Mouse (Mus musculus) kidney, postnatal 4 days (tissue): ENCODE measurements at regions not wholly inside any gene's neighbourhood (a gene's known extent, or its start where the extent isn't known, plus 50 kb on each side); places are given as distances from the start of the nearest gene placed in this dataset.

Source experiments
- DNase-seq, 2 experiments: peaks; one replicate each; pipeline ENCODE4 v3.0.0; 2021; ENCODE audit warnings: mixed read lengths in 2 of 2

GRCm38 (mm10) chrX:10984894-10985293 lies 270.1 kb downstream of the Mid1ip1 start:
- no peak for DNase-seq

- no peak for DNase-seq
Observed at GRCm38 (mm10) chrX:10991871-10992210, 277.0 kb downstream of the Mid1ip1 start.

DNA sequence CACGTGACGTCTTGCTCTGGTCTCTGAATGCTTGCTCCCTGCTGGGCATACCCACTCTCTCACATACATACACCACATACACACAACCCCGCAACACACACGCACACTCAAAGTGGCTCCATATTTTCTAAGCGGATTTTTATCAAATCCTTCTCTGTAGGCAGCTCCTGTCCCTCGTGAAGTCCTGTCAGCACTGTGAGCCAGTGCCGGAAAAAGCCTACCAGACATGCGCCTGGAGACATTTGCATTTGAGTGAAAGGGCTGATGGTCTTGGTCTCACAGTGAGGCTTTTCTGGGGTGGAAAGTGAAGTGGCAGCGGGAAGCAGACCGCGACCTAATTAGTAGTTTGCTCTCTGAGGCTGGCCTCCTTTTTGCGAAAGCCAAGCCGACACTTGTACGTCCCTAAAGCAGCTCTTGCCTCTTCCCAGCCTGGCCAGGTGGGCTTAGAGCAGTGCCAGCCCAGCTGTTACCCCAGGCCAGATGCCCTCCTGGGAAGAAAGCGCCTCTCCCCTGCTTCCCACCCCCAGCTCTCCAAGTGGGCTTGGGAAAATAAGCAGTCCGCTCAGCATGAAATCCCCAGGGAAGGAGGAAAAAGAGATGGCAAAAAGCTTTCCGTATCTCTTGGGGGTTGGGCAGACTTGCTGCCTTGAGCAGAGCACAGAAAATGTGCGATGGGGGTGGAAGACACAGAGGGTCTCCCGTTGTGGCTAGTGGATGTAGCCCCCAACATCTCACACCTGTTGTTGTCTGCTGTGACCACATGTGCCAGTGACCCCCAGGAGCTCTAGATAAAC lies 277.6 kb downstream of the Mid1ip1 start:
- peak; percentile 19 to 33 for DNase-seq

DNA sequence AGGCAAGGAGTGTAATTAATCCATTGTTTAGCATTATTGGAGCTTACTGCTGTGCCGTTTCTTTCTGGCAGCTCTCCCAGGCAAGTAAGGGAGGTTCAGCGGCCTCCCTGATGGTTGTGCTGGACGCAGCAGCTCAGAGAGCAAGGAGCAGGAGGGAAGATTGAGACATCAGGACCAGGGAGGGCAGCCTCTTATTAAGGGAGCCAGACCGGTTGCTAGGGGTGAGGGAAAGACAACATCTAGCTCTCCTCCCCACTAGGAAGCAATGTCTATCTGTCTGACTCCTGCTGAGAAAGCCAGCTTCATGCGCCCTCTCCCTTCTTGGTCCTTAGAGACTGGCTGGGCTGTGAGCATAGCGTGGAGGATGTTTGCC lies 278.2 kb downstream of the Mid1ip1 start:
- peak; percentile 29 to 31 for DNase-seq

DNA sequence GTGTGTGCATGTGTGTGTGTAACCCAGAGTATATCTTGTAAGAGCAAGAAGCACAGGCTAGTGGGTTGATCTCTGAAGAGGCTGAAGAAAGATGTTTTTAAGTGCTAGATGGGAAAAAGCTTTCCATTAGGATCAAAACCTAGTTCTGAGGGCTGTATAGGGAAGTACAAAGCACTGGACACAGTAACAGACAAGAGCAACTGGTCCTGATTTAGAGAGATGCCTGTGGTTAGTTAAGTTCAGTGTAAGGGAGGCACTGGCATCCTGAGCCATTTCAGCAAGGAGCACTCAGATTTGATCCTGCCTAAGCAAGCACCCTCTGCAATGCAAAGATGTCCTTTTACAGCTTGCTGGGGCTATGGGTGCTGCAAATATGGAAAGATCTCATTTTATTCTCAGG lies 280.1 kb downstream of the Mid1ip1 start:
- no peak for DNase-seq

GRCm38 (mm10) chrX:11001180-11001579 lies 286.4 kb downstream of the Mid1ip1 start:
- DNase-seq, result peak in 1 of 2 experiments; percentile 21

DNA sequence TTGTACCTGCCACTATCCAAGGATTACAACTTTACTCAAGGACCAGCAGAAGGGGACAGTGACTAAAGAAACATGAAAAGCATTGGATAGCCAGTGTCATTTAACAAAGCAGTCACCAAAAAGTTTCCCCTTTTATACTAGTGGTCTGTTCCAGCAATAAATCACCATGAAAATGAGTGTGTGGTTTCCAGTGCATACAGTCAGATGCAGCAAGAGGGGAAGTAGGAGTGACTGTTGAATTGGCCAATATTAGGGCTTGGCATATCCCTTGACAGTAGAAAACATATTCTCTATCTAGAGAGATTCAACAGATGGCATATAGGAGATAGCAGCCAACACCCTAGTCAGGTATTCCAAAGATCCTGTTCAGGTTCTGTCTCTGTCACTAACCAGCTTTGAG lies 259.8 kb upstream of the H2al1a start:
- DNase-seq, result no peak

DNA sequence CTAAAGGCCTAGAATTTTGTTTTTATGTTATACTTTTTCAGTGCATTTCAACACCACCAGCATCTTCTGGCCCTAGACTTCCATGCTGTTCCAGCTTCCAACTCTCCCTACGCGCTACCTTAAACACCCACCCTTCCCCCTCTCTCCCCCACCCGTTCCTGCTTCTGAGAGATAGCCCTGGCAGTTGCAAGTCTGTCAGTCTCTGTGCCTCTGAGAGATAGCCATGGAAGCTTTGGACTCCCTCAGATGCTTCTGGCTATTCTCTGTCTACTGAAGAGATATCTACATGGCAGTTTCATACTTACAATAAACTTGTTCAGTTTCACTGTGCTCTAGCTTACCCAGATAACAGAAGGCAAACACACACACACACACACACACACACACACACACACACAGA lies 252.3 kb upstream of the H2al1a start:
- no peak for DNase-seq

DNA sequence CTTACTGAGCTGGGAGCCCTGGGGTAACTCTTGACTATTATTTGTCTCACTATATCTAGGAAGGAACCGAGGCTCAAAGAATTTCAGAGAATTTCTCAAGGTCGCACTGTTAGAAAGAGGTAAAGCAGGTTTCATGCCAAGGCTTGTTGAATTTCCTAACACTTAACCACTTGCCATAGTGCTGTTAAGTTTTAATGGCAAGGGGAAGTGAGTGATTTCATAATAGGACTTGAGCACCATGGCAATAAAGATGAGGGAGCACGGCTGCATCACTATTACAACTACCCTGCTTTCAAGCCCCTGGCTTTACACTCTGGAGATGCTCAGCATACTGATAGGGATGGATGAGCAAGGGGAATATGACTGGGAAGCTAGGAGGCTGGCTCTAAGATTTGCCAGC lies 216.9 kb upstream of the H2al1a start:
- DNase-seq, result no peak

DNA sequence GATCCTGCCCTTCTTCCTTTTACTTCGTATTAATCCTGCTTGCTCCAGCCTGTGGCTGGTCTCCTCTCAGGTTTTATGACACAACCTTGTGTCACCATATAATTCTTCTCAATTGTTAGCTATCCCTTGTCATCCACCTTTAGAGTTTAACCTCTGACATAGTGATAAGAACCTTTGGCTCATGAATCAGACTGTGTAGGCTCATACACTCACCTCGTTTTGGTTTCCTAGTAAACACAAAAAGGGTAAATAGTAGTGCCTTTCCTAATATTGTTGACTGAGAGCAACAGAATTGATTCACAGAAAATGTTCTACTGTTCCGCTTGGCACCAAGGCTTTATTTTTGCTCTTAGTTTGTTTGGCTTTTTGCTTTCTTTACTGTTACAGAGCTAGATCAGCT lies 216.2 kb upstream of the H2al1a start:
- DNase-seq, result no peak

DNA sequence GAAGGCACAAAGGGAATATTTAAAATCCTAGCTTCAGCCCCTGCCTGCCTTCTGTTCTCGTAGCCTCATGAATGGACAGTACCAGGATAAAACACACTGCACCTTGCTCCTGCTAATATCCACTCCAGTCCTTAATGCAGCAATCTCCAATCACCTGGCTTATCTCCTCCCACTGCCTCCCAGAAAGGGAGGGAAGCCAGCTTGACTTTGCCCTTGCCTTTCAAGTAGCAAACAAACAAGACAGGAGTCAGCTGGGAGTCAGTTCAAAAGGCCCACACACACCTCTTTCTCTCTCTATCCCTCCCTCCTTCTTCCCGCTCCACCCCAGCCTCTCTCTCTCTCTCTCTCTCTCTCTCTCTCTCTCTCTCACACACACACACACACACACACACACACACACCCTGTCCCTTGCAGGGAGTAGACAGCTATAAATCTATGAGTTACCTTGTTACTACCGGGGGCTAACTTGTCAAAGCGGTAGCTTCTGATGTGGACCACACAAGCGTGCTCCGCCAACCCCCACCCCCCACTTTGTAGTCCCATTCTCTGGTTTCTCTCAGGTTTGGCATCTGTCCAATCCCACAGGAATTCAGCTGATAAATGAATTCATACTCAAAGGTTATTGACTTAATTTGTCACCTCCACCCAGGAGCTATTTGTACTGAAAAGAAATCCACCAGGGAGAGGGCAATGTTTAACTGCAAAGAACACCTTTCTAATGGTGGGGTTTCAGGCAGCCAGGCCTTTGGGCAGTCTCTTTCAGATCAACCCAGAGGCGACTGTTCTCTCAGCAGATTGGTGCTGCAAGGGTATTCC lies 212.6 kb upstream of the H2al1a start:
- DNase-seq, result peak; percentile 13 to 27

DNA sequence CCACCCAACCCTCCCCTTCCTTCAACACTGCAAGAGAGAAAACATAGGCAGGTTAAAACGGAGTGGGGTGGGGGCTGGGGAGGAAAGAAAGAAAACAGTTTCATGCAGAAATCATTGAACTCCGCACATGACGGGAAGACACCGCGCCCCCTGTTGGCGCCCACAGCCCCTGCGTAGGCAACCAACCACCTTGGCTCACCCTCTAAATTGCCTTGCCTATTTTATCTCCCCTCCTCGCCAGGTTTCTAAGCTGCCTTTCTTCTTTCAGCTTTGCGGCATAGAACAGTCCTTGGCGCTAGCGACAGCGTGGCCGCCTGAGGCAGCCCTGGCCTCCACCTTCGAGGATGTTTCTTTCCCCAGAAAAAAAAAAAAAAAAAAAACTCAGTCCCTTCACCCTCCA lies 211.1 kb upstream of the H2al1a start:
- peak; percentile 58 to 69 for DNase-seq

GRCm38 (mm10) chrX:11088506-11088905 lies 210.6 kb upstream of the H2al1a start:
- DNase-seq, result no peak

DNA sequence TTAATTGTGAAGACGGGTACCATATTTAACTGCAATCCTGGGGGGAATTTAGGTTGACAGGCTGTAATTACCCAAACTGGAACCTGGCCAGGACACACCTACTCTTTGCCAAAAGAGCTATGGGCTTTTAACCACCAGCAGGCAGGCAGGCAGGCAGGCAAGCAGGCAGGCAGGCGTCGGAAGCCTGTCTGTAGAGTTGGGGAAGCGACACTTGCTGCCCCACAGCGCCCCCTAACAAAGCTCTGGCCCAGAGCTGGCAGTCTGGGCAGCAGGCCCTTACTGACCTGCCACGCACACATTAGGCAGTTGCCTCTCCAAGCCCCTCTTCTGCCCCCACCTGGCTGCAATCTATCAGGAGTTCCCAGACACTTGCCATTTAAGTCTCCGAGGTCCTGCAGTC lies 208.6 kb upstream of the H2al1a start:
- peak; percentile 68 to 69 for DNase-seq

DNA sequence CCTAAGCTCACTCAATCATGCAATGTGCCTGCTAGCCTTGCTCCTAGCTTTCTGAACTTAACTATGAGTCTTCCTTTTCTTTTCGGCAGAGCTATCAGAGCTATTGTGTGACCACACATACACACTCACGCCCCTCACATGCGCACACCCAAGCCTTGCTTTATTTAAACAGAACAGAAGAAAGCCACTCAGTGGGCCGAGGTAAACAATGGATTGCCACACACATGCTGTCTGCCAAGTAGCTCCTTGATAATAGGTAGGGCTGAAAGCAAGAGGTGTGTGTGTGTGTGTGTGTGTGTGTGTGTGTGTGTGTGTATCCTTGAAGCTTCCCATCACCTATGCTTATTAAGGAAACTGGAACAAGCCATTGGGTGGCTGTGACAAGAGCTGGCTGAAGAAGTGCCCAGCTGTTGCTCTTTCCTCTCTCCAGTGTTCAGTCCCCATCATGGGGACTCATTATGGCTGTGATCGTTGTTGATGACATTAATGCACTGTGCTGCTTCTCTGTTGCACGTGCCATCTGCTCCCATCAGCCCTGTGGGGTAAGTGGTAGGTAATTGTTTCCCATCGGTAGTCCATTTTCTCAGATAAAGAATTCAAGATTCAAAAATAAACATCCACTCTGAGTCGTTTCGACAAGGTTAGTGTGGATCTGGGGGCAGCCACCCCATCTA lies 201.3 kb upstream of the H2al1a start:
- DNase-seq, result no peak

DNA sequence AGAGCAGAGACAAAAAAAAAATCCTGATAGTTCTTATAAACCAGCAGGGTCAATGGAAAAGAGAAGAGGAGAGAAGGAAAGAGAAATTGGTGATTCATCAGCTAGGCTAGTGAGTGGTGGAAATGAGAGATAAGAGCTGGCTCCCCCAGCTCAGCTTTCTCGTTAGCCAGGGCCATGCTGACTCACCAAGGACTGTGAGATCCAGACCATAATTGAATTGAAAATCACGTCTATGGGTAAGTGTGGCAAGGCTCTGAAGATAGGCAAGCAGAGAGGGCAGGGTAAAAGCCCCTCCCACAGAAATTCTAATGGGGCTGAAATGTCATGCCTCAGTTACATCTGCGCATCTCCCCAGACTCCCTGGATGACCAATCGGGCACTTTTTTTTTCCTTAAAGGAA lies 200.7 kb upstream of the H2al1a start:
- no peak for DNase-seq

DNA sequence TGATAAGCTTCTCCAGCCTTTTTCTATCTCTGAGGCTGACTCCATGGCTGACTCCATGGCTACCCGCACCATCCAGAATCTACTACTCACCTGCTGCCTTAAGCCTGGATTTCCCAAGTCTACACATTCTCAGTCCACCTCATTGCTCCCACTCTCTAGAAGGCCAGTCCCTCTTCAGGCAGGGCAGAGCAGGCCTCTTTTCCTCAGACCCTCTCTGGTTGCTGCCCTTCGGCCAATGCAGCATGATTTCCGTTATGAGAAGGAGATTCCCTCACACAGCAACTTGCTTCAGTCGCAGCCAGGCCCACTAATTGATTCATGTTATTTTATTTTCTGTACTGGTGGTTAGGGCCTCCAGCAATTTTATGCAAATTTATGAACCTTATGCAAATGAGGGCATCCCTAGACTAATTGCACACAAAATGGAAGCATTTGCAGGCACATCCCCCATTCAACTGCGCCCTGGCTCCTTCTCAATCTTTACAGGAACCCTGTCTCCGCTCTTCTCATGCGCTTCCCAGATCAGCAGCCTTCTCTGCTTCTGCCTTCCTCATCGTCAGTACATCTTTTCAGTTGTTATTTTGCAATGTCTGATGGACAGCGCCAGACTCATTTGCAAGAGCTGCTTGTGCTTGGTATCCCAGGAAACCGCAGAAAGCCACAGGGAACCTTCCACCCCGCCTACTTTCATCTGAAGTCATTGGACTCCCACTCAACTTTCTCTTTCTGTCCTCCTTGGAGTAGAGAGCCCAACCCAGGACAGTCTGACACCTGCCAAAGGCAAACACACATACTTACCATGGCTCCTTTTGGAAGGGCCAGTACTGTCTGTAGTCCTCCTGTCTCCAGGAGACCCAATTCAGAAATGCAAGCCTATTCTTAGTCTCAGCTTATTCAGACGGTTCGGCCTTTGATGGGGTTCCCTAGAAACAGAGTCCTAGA lies 199.6 kb upstream of the H2al1a start:
- no peak for DNase-seq

GRCm38 (mm10) chrX:11100935-11101334 lies 198.1 kb upstream of the H2al1a start:
- peak; percentile 37 to 48 for DNase-seq

DNA sequence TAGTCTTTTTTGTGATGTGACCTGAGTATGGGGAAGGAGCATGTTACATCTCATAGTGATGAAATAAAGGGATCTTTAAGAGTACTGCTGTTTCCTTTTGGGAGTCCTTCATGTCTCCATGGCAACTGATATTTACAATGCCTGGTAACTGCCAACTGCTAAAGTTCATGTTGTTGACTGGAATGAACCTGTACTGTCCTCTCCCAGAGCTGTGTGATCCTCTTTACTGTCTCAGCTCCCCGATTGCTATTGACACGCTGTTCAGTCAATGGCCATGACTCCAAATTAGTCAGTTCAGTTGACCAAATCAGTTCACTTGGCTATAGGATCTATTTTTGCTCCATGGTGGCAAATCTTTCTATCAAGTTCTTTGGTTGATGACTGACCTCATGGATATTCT lies 167.8 kb upstream of the H2al1a start:
- DNase-seq, result no peak

- peak; percentile 64 to 75 for DNase-seq
Observed at GRCm38 (mm10) chrX:11139971-11140421, 159.1 kb upstream of the H2al1a start.

DNA sequence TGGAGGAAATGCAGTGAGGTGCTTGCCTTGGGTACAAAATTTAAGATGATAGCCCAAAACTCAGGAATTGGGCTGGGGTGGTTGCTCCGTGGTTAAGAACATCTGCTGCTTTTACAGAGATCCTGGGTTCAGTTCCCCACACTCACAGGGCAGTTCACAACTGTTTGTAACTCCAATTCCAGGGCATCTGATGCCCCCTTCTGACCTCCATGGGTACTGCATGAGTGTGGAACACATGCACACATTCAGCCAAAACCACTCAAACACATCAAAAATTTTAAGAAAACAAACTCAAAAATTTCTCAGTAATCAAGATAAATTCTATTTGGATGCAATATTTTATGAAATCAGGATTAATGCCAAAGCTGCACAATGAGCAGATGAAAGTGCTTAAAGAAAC lies 157.8 kb upstream of the H2al1a start:
- peak in 1 of 2 experiments; percentile 14 for DNase-seq

DNA sequence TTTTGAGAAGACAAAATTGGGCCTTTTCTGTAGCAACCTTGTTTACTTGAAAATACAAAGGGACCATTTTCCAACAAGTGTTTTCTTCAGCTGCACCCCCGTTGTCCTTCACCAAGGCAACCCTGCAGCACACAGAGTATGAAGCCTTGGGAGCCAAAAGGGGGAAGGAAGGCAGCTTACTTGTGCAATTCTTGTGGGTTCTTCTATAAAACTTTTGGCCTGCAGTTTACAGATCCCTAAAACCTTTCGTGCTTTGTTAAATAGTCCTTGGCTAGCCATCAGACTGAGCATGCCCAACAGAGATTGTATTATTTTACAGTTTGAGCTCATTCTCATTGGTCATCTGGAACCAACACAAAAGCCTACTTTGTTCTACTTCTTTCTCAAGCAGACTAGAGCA lies 140.6 kb upstream of the H2al1a start:
- no peak for DNase-seq

DNA sequence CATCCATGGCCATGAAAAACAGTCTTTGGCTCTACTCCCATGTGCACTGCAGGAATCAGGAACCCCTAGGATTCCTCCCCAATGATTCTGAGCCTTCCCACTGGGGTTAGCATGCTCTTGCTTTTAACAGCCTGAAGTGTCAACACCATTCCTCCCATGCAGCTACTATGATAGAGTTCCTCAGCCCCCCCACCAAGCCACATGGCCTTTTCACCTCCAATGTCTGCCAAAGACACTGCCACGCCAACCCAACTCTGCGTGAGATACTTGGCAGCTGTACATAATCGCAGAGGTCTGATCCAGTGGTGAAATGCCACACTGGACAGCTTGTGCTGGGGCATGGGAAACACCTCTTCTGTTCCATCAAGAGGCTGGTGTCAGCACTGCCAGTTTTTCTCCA lies 128.6 kb upstream of the H2al1a start:
- DNase-seq, result no peak
